9 mouse cellular contexts compared by ENCODE assay signal in genomic region chr11:97817379-97817778, GRCm38 (mm10). TPM values are rescaled to one million over a fixed set of nuclear protein-coding genes. Genes with fewer than 3 reads are reported as not detected.
A peak's percentile ranks its signal among the peaks of the same experiment; 100 is the strongest.
DNase-seq lines count a peak whose midpoint lies in the region; ATAC-seq and TF ChIP-seq lines count a peak whose summit lies in the region.
"Had no signal": no experiment of that assay in that cellular context is flagged by ENCODE, and none has a peak within 500 bp of the region (broad histone marks: within the 10 kb centered on the region; RNA-seq: fewer than 3 reads in every experiment).

No protein-coding gene starts in this region.

- no peaks in the 10 kb centered on the region for H3K27me3 ChIP-seq in forebrain, embryonic 13.5 days
- no peaks in the 10 kb centered on the region for H3K27me3 ChIP-seq in forebrain, embryonic 12.5 days
- H3K27me3 ChIP-seq in E14TG2a.4 (ENCODE audit: insufficient read depth, low read length) = no peaks in the 10 kb centered on the region
- H3K27me3 ChIP-seq in limb, embryonic 11.5 days (ENCODE audit: control insufficient read depth, insufficient read depth, low read length) = no peaks in the 10 kb centered on the region

- 42% methylated on average over 5 of the region's 5 CpGs for WGBS in forebrain, embryonic 13.5 days
- WGBS in forebrain, embryonic 12.5 days = 49% methylated on average over 5 of the region's 5 CpGs
- WGBS in limb, embryonic 11.5 days = 37% methylated on average over 5 of the region's 5 CpGs

- peaks cover 58% of the 10 kb centered on the region for H3K4me1 ChIP-seq in forebrain, embryonic 13.5 days
- H3K4me1 ChIP-seq in forebrain, embryonic 12.5 days = peaks cover 72% of the 10 kb centered on the region
- peaks cover 100% of the 10 kb centered on the region for H3K4me1 ChIP-seq in E14TG2a.4 (replicated peaks; ENCODE audit: low read depth, low read length)
- H3K4me1 ChIP-seq in embryonic fibroblast, embryonic 13.5 days (ENCODE audit: control insufficient read depth, insufficient read depth, low read length) = peaks cover 44% of the 10 kb centered on the region
- H3K4me1 ChIP-seq in limb, embryonic 11.5 days (ENCODE audit: control insufficient read depth, insufficient read depth, low read length) = peaks cover 41% of the 10 kb centered on the region

- TF ChIP-seq CTCF in E14TG2a.4 (conservative IDR thresholded peaks at IDR 0.05; ENCODE audit: low read length) = no peak
- no peak for TF ChIP-seq CTCF in embryonic fibroblast, embryonic 13.5 days (IDR thresholded peaks at IDR 0.05; ENCODE audit: borderline replicate concordance, insufficient read depth, low read length)

- H3K4me3 ChIP-seq in forebrain, embryonic 13.5 days = no peak overlapping the region
- no peak overlapping the region for H3K4me3 ChIP-seq in forebrain, embryonic 12.5 days (replicated peaks)
- peak overlapping the region; percentile 54; the same call in 1 of the 2 replicates for H3K4me3 ChIP-seq in E14TG2a.4 (replicated peaks; ENCODE audit: low read length)
- H3K4me3 ChIP-seq in embryonic fibroblast, embryonic 13.5 days (ENCODE audit: insufficient read depth, low read length) = no peak overlapping the region
- no peak overlapping the region for H3K4me3 ChIP-seq in limb, embryonic 11.5 days (ENCODE audit: low read depth, low read length)
- H3K4me3 ChIP-seq: left cerebral cortex, adult 2 months had no signal

- no peak overlapping the region for H3K4me2 ChIP-seq in forebrain, embryonic 13.5 days
- H3K4me2 ChIP-seq in forebrain, embryonic 12.5 days = no peak overlapping the region
- no peak overlapping the region for H3K4me2 ChIP-seq in limb, embryonic 11.5 days (ENCODE audit: low read depth, severe bottlenecking)

- ATAC-seq in forebrain, embryonic 13.5 days = no peak
- no peak for ATAC-seq in forebrain, embryonic 12.5 days (ENCODE audit: low FRiP score)
- ATAC-seq in limb, embryonic 11.5 days (ENCODE audit: insufficient number of reproducible peaks, low FRiP score, low TSS enrichment, low read depth) = no peak

- H3K9ac ChIP-seq in forebrain, embryonic 13.5 days = no peak overlapping the region
- H3K9ac ChIP-seq in forebrain, embryonic 12.5 days = no peak overlapping the region
- H3K9ac ChIP-seq in limb, embryonic 11.5 days (ENCODE audit: low read length) = no peak overlapping the region

- peaks cover 61% of the 10 kb centered on the region for H3K36me3 ChIP-seq in forebrain, embryonic 13.5 days (ENCODE audit: poor library complexity, severe bottlenecking)
- H3K36me3 ChIP-seq in forebrain, embryonic 12.5 days (replicated peaks) = peaks cover 35% of the 10 kb centered on the region
- H3K36me3 ChIP-seq in E14TG2a.4 (ENCODE audit: insufficient read depth, low read length) = peaks cover 99% of the 10 kb centered on the region
- no peaks in the 10 kb centered on the region for H3K36me3 ChIP-seq in limb, embryonic 11.5 days (ENCODE audit: control insufficient read depth, insufficient read depth, low read length)

- no peaks in the 10 kb centered on the region for H3K9me3 ChIP-seq in forebrain, embryonic 13.5 days (replicated peaks)
- H3K9me3 ChIP-seq in forebrain, embryonic 12.5 days = no peaks in the 10 kb centered on the region
- H3K9me3 ChIP-seq in E14TG2a.4 (ENCODE audit: low read length) = no peaks in the 10 kb centered on the region
- no peaks in the 10 kb centered on the region for H3K9me3 ChIP-seq in limb, embryonic 11.5 days (ENCODE audit: control insufficient read depth, low read length)

- no peak for TF ChIP-seq POLR2A in embryonic fibroblast, embryonic 13.5 days (IDR thresholded peaks at IDR 0.05; ENCODE audit: low read depth, low read length)

- no peak for DNase-seq in limb, embryonic 11.5 days (ENCODE audit: low spot score)
- no peak for DNase-seq in cerebellum, postnatal 14 days
- DNase-seq in layer of hippocampus, postnatal 10 days (ENCODE audit: low spot score in 2 of 2) = no peak
- no peak for DNase-seq in left cerebral cortex, adult 11 months (ENCODE audit: low spot score)

- H3K27ac ChIP-seq in forebrain, embryonic 13.5 days = peak overlapping the region; percentile 78; the same call in 1 of the 2 replicates
- no peak overlapping the region; the same call in 1 of the 2 replicates for H3K27ac ChIP-seq in forebrain, embryonic 12.5 days
- H3K27ac ChIP-seq in embryonic fibroblast, embryonic 13.5 days (ENCODE audit: insufficient read depth, low read length) = peak overlapping the region; percentile 34
- H3K27ac ChIP-seq in limb, embryonic 11.5 days (replicated peaks; ENCODE audit: low read depth, low read length) = peak overlapping the region; percentile 79

RNA-seq across cellular contexts. Expression of gene Lasp1, which starts 18.6 kb away (rescaled TPM):
- 95.3 and 109 TPM in 2 replicates for polyA plus RNA-seq in forebrain, embryonic 13.5 days (2015; fragmentation: Nextera tagmentation; extraction: Ambion mirVana)
- 103 and 109 TPM in 2 replicates for polyA plus RNA-seq in forebrain, embryonic 12.5 days (2016; fragmentation: Nextera tagmentation; extraction: Ambion mirVana)
- 243 and 284 TPM in 2 replicates for polyA plus RNA-seq in embryonic fibroblast, embryonic 13.5 days (2011; ENCODE audit: insufficient read length, low read depth, missing spikeins)
- polyA plus RNA-seq in limb, embryonic 11.5 days (2014; fragmentation: Nextera tagmentation; extraction: Ambion mirVana) = 79.9 and 80.5 TPM in 2 replicates
- 100 to 1,000 TPM; 148 to 150 TPM for total RNA-seq in layer of hippocampus, postnatal 10 days (2021)

RNA-seq across cellular contexts. Expression of gene B230217C12Rik, which starts 23.2 kb away (rescaled TPM):
- polyA plus RNA-seq in forebrain, embryonic 13.5 days (2015; fragmentation: Nextera tagmentation; extraction: Ambion mirVana) = 17.4 and 18.7 TPM in 2 replicates
- 15.1 and 17.0 TPM in 2 replicates for polyA plus RNA-seq in forebrain, embryonic 12.5 days (2016; fragmentation: Nextera tagmentation; extraction: Ambion mirVana)
- 4.8 and 7.2 TPM in 2 replicates for polyA plus RNA-seq in embryonic fibroblast, embryonic 13.5 days (2011; ENCODE audit: insufficient read length, low read depth, missing spikeins)
- 15.9 and 17.4 TPM in 2 replicates for polyA plus RNA-seq in limb, embryonic 11.5 days (2014; fragmentation: Nextera tagmentation; extraction: Ambion mirVana)
- total RNA-seq in layer of hippocampus, postnatal 10 days (2021) = 10 to 100 TPM; 33.9 to 34.7 TPM

RNA-seq across cellular contexts. Expression of gene Rpl23, which starts 35.1 kb away (rescaled TPM):
- polyA plus RNA-seq in forebrain, embryonic 13.5 days (2015; fragmentation: Nextera tagmentation; extraction: Ambion mirVana) = 386 and 461 TPM in 2 replicates
- 392 and 426 TPM in 2 replicates for polyA plus RNA-seq in forebrain, embryonic 12.5 days (2016; fragmentation: Nextera tagmentation; extraction: Ambion mirVana)
- polyA plus RNA-seq in embryonic fibroblast, embryonic 13.5 days (2011; ENCODE audit: insufficient read length, low read depth, missing spikeins) = 548 and 603 TPM in 2 replicates
- polyA plus RNA-seq in limb, embryonic 11.5 days (2014; fragmentation: Nextera tagmentation; extraction: Ambion mirVana) = 576 and 600 TPM in 2 replicates
- 100 to 1,000 TPM; 458 to 501 TPM for total RNA-seq in layer of hippocampus, postnatal 10 days (2021)

RNA-seq across cellular contexts. Expression of gene 1700001P01Rik, which starts 41.7 kb away (rescaled TPM):
- 0.62 and 0.76 TPM in 2 replicates for polyA plus RNA-seq in forebrain, embryonic 13.5 days (2015; fragmentation: Nextera tagmentation; extraction: Ambion mirVana)
- polyA plus RNA-seq in forebrain, embryonic 12.5 days (2016; fragmentation: Nextera tagmentation; extraction: Ambion mirVana) = 0.55 and 1.0 TPM in 2 replicates
- not detected in 2 replicates for polyA plus RNA-seq in embryonic fibroblast, embryonic 13.5 days (2011; ENCODE audit: insufficient read length, low read depth, missing spikeins)
- not detected in 2 replicates for polyA plus RNA-seq in limb, embryonic 11.5 days (2014; fragmentation: Nextera tagmentation; extraction: Ambion mirVana)
- under 1 TPM; 0.58 to 0.85 TPM for total RNA-seq in layer of hippocampus, postnatal 10 days (2021)

RNA-seq across cellular contexts. Expression of gene Cwc25, which starts 51.0 kb away (rescaled TPM):
- 18.0 and 20.1 TPM in 2 replicates for polyA plus RNA-seq in forebrain, embryonic 13.5 days (2015; fragmentation: Nextera tagmentation; extraction: Ambion mirVana)
- 21.5 and 22.4 TPM in 2 replicates for polyA plus RNA-seq in forebrain, embryonic 12.5 days (2016; fragmentation: Nextera tagmentation; extraction: Ambion mirVana)
- polyA plus RNA-seq in embryonic fibroblast, embryonic 13.5 days (2011; ENCODE audit: insufficient read length, low read depth, missing spikeins) = 14.0 and 16.4 TPM in 2 replicates
- polyA plus RNA-seq in limb, embryonic 11.5 days (2014; fragmentation: Nextera tagmentation; extraction: Ambion mirVana) = 15.4 and 18.3 TPM in 2 replicates
- total RNA-seq in layer of hippocampus, postnatal 10 days (2021) = 10 to 100 TPM; 19.5 to 20.6 TPM
